Mouse (Mus musculus): ENCODE data around the gene Ifitm1. TPM values are rescaled to one million over a fixed set of nuclear protein-coding genes. Genes with fewer than 3 reads are reported as not detected.

The Ifitm1 gene
- 179 and 209 TPM in 2 replicates for polyA plus RNA-seq (2015; fragmentation: Nextera tagmentation; extraction: Ambion mirVana)

DNA sequence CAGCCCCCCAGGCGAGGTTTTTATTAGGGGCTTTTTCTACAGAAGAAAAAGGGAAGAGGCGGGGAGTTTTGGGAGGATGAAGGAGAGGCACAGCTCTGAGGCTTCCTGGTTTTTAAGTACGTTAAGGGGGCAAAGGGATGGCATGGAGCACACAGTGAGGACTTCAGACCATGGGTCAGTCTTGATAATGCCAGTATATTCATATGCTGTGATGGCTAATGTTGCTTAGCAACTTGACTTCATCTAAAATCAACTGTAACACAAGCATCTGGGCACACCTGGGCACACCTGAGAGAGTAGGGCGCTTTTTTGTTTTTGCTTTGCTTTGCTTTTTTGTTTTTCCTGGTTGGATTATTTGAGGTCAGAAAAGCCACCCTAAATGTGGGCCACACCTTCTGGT, at the start of gene Ifitm1:
Gene Ifitm1 (plus strand): TSS at position 301 of the 400 bp plus-strand sequence.
- H3K36me3 ChIP-seq: no peaks in the 10 kb centered on the region
- H3K9ac ChIP-seq: no peak within 1 kb of the TSS
- H3K4me2 ChIP-seq: peak within 1 kb of the TSS; percentile 47
- no peaks in the 10 kb centered on the region for H3K9me3 ChIP-seq
- H3K4me3 ChIP-seq (replicated peaks): peak within 1 kb of the TSS; percentile 28
- 87% methylated on average over 4 of the region's 4 CpGs for WGBS
- ATAC-seq (ENCODE audit: insufficient read depth, low FRiP score, low read depth): no peak
- peaks cover 28% of the 10 kb centered on the region for H3K4me1 ChIP-seq
- peak within 1 kb of the TSS; percentile 78 for H3K27ac ChIP-seq
- no peaks in the 10 kb centered on the region for H3K27me3 ChIP-seq (replicated peaks)

DNA sequence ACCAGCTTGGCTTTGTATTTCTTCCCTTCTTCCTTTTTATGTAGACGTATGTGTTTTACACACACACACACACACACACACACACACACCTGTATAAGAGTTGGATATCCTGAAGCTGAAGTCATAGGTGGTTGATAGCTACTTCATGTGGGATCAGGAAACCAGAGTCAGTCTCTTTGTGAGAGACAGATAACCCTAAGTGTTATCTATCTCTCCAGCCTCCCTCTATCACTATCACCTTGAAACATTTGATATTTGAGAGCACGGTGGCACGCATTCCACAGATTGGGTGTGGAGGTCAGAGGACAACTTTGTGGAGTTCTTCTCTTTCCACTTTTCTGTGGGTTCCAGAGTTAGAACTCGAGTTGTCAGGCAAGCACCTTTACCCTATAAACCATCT, 47.1 kb upstream of the Ifitm1 start:
- Histone ChIP-seq H3K4me1 (peaks cover 14% of the 10 kb centered on the region), H3K27me3 (replicated peaks) (peaks cover 56% of the 10 kb centered on the region), H3K9ac (no peak overlapping the region), H3K36me3 (no peaks in the 10 kb centered on the region), H3K4me3 (replicated peaks) (no peak overlapping the region), H3K4me2 (no peak overlapping the region), H3K9me3 (no peaks in the 10 kb centered on the region), H3K27ac (no peak overlapping the region)
- 48% methylated on average over 4 of the region's 4 CpGs for WGBS
- no peak for ATAC-seq (ENCODE audit: insufficient read depth, low FRiP score, low read depth)

DNA sequence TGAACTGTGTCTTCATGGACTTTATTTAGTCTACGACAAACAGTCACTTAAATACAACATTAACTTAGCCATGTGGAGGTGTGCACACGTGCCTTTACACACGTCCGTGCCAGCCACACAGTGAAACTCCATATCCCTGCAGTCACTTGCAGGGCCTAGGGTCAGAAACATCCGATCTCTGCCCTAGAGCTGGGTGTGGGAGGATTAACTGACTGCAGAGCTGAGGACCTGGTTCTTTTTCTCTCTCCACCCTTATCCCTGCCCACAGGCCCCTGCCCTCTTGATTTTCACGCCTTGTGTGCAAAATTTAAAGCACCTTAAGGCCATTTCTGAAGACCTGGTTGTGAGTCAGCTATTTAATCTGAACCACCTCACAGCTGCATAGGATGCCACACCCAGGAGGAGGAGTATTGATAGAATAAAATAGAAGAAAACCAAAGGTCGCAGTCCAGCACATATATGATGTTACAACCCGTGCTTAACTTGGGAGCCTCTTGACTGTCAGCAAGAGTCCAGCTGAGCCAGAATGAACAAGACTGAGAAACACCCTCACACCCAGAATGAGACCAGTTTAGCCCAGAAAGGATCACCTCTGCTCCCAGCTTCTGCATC, 46.5 kb upstream of the Ifitm1 start, which contains the start of gene Nlrp6:
Gene Nlrp6 (plus strand): TSS at position 485 of the 612 bp plus-strand sequence.
- Histone ChIP-seq H3K4me3 (replicated peaks) (peak within 1 kb of the TSS; percentile 34; the same call in 1 of the 2 replicates), H3K27me3 (replicated peaks) (peaks cover 59% of the 10 kb centered on the region), H3K9me3 (no peaks in the 10 kb centered on the region), H3K4me1 (peaks cover 14% of the 10 kb centered on the region), H3K27ac (0 out of 2 replicates have a peak within 1 kb of the TSS, but pooled peaks have one; percentile 31), H3K9ac (no peak within 1 kb of the TSS), H3K4me2 (peak within 1 kb of the TSS; percentile 67; the same call in 1 of the 2 replicates), H3K36me3 (no peaks in the 10 kb centered on the region)
- 62% methylated on average over 8 of the region's 8 CpGs for WGBS
- no peak for ATAC-seq (ENCODE audit: insufficient read depth, low FRiP score, low read depth)

DNA sequence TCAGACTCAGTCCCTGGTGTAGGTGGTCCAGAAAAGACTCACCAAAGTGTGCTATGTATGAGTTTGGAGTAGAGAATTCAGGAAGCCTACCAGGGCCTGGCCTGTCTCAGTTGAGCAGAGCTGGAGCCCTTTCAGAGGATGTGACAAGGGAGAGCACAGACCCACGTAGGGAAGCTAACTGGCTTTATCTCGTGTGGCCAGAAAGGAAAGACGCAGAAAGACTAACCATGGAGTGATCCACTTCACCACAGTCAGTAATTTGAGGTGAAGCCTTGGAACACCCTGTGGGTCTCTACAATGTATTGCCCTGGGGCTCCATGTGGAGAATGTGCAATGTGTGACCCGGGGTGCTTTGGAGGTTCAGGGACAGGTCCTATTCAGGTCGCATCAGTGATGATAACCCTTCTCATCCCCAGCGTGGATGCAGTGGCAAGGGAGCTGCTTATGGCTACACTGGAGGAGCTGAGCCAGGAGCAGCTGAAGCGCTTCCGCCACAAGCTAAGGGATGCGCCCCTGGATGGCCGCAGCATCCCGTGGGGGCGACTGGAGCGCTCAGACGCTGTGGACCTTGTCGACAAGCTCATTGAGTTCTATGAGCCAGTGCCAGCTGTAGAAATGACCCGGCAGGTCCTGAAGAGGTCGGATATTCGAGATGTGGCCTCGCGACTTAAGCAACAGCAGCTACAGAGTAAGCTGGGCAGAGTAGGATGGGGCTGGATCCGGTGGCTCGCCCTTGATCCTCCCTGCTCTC, 45.6 kb upstream of the Ifitm1 start:
- peaks cover 14% of the 10 kb centered on the region for H3K4me1 ChIP-seq
- no peaks in the 10 kb centered on the region for H3K9me3 ChIP-seq
- H3K27ac ChIP-seq: no peak overlapping the region
- no peak for ATAC-seq (ENCODE audit: insufficient read depth, low FRiP score, low read depth)
- 29% methylated on average over 22 of the region's 22 CpGs for WGBS
- H3K36me3 ChIP-seq: no peaks in the 10 kb centered on the region
- H3K4me2 ChIP-seq: peak overlapping the region; percentile 67; the same call in 1 of the 2 replicates
- H3K4me3 ChIP-seq (replicated peaks): peak overlapping the region; percentile 34; the same call in 1 of the 2 replicates
- no peak overlapping the region for H3K9ac ChIP-seq
- H3K27me3 ChIP-seq (replicated peaks): peaks cover 59% of the 10 kb centered on the region

DNA sequence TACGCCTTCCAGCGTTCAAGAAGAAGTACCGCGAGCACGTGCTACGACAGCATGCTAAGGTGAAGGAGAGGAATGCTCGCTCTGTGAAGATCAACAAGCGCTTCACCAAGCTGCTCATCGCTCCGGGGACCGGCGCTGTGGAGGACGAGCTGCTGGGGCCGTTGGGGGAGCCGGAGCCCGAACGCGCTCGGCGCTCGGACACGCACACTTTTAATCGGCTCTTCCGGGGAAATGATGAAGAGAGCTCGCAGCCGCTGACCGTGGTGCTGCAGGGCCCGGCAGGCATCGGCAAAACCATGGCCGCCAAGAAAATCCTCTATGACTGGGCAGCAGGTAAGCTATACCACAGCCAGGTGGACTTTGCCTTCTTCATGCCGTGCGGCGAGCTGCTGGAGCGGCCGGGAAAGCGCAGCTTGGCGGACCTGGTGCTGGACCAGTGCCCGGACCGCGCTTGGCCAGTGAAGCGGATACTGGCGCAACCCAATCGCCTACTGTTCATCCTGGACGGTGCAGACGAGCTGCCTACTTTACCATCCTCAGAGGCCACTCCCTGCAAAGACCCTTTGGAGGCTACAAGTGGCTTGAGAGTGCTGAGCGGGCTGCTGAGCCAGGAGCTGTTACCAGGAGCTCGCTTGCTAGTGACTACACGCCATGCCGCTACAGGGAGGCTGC, 44.5 kb upstream of the Ifitm1 start:
- peak; percentile 37; the same call in 1 of the 2 replicates for ATAC-seq (ENCODE audit: insufficient read depth, low FRiP score, low read depth)
- Histone ChIP-seq H3K4me1 (peaks cover 14% of the 10 kb centered on the region), H3K9me3 (no peaks in the 10 kb centered on the region), H3K27ac (no peak overlapping the region), H3K4me2 (peak overlapping the region; percentile 67), H3K36me3 (no peaks in the 10 kb centered on the region), H3K27me3 (replicated peaks) (peaks cover 59% of the 10 kb centered on the region), H3K9ac (no peak overlapping the region), H3K4me3 (replicated peaks) (peak overlapping the region; percentile 34)
- WGBS: 2% methylated on average over 49 of the region's 49 CpGs

DNA sequence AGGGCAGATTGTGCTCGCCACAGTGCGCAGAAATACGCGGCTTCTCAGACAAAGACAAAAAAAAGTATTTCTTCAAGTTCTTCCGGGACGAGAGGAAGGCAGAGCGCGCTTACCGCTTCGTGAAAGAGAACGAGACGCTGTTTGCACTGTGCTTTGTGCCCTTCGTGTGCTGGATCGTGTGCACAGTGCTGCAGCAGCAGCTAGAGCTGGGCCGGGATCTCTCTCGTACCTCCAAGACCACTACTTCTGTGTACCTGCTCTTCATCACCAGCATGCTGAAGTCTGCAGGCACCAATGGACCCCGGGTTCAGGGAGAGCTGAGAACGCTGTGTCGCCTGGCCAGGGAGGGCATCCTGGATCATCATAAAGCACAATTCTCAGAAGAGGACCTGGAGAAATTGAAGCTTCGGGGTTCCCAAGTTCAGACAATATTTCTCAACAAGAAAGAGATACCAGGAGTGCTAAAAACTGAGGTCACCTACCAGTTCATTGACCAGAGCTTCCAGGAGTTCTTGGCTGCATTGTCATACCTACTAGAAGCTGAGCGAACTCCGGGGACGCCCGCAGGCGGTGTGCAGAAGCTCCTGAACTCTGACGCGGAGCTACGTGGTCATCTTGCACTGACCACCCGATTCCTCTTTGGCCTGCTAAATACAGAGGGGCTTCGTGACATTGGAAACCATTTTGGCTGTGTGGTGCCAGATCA, 43.8 kb upstream of the Ifitm1 start:
- Histone ChIP-seq H3K27ac (no peak overlapping the region), H3K36me3 (no peaks in the 10 kb centered on the region), H3K27me3 (replicated peaks) (peaks cover 59% of the 10 kb centered on the region), H3K4me3 (replicated peaks) (peak overlapping the region; percentile 34), H3K4me1 (peaks cover 14% of the 10 kb centered on the region), H3K4me2 (peak overlapping the region; percentile 67), H3K9ac (no peak overlapping the region), H3K9me3 (no peaks in the 10 kb centered on the region)
- 23% methylated on average over 30 of the region's 30 CpGs for WGBS
- no peak for ATAC-seq (ENCODE audit: insufficient read depth, low FRiP score, low read depth)

DNA sequence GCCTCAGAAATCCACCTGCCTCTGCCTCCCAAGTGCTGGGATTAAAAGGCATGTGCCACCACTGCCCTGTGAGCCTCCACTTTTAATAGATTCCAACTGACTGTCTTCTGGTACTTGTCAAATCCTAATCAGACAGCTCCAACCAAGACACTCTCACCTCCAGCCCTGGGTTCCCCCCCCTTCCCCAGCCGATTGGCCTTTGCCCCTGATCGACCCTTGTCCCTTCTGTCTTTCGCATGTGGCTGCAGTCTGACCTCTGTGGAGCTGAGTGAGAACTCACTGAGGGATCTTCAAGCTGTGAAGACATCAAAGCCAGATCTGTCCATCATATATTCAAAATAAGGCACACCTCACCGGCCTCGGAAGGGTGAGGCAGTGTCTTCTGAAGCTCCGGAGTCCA, 39.8 kb upstream of the Ifitm1 start:
- no peak for ATAC-seq (ENCODE audit: insufficient read depth, low FRiP score, low read depth)

DNA sequence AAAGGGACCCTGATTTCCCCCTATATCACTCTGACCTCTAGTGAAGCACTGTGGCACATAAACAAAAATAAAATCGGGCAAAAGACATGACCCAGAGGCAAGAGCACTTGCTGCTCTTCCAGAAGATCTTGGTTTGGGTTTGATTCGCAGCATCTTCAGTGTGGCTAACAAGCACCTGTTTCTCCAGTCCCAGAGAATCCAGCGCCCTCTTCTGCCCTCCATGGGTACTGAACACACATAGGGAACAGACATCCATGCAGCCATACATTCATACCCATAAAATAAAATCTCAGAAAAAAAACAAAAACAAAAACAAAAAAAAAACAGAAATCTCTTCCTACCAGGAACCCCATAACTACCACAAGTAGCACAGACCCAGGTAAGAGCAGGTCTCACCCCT, 28.6 kb upstream of the Ifitm1 start:
- H3K4me2 ChIP-seq: no peak overlapping the region
- H3K27ac ChIP-seq: no peak overlapping the region
- no peak overlapping the region for H3K4me3 ChIP-seq (replicated peaks)
- H3K27me3 ChIP-seq (replicated peaks): no peaks in the 10 kb centered on the region
- peaks cover 28% of the 10 kb centered on the region for H3K4me1 ChIP-seq
- H3K36me3 ChIP-seq: no peaks in the 10 kb centered on the region
- no peaks in the 10 kb centered on the region for H3K9me3 ChIP-seq
- 43% methylated on average over 3 of the region's 3 CpGs for WGBS
- no peak overlapping the region for H3K9ac ChIP-seq
- no peak for ATAC-seq (ENCODE audit: insufficient read depth, low FRiP score, low read depth)

More for the DNA sequence above, 39.8 kb upstream of the Ifitm1 start:
- peaks cover 10% of the 10 kb centered on the region for H3K4me1 ChIP-seq
- H3K4me2 ChIP-seq: no peak overlapping the region
- no peaks in the 10 kb centered on the region for H3K36me3 ChIP-seq
- H3K4me3 ChIP-seq (replicated peaks): no peak overlapping the region
- 86% methylated on average over 6 of the region's 6 CpGs for WGBS
- peaks cover 29% of the 10 kb centered on the region for H3K27me3 ChIP-seq (replicated peaks)
- no peak overlapping the region for H3K9ac ChIP-seq
- H3K9me3 ChIP-seq: no peaks in the 10 kb centered on the region
- no peak overlapping the region for H3K27ac ChIP-seq

DNA sequence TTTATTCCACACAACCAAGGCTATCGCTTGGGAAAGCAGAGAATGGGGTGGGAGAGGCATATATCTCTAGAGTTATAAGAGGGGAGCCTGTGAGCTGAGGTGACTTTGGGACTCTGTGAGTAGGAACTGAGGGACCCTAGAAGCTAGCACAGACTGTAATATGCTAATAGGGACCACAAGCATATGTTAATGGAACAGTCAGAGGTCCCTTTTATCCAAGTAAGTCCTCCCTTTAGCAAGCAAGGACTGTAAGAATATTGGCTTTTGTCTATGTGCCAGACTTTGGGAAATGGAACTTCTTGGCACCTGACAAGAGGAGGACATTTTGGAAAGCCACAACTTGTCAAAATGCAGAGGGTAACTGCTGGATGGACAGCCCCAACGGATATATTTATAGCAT, 28.1 kb upstream of the Ifitm1 start:
- H3K9me3 ChIP-seq: no peaks in the 10 kb centered on the region
- WGBS: 39% methylated on average over 2 of the region's 2 CpGs
- no peak for ATAC-seq (ENCODE audit: insufficient read depth, low FRiP score, low read depth)
- H3K4me1 ChIP-seq: peaks cover 29% of the 10 kb centered on the region
- H3K4me3 ChIP-seq (replicated peaks): no peak overlapping the region
- H3K27me3 ChIP-seq (replicated peaks): no peaks in the 10 kb centered on the region
- no peak overlapping the region for H3K4me2 ChIP-seq
- H3K9ac ChIP-seq: no peak overlapping the region
- H3K27ac ChIP-seq: no peak overlapping the region
- H3K36me3 ChIP-seq: no peaks in the 10 kb centered on the region

DNA sequence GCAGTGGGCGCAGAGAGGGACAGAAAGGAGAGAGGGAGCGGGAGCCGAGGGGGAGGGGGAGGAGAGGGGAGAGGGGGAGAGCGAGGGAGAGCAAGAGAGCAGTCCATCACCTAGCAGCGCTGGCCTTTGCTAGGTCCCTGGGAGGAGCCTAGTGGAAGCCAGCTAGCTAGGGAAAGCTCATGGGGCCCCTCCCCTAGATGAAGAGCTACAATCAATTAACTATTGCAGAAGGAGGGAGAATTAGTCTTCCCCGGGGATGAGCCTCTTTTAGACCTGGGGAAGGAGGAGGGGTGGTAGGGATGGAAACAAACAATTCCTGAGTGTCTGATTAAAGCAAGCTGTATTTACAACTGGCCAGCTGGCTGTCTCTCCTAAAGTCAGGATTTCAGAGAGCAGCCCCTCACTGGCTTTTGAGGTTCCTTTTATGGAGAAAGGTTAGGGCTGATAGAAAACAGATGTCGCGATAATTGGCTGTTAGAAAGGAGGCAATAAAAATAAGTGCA, 27.3 kb upstream of the Ifitm1 start:
- Histone ChIP-seq H3K27me3 (replicated peaks) (no peaks in the 10 kb centered on the region), H3K4me1 (peaks cover 29% of the 10 kb centered on the region), H3K9ac (no peak overlapping the region), H3K27ac (peak overlapping the region; percentile 97), H3K4me3 (replicated peaks) (no peak overlapping the region), H3K36me3 (no peaks in the 10 kb centered on the region; the same call in 1 of the 2 replicates), H3K9me3 (no peaks in the 10 kb centered on the region), H3K4me2 (peak overlapping the region; percentile 42)
- peak; percentile 29 for ATAC-seq (ENCODE audit: insufficient read depth, low FRiP score, low read depth)
- WGBS: 5% methylated on average over 7 of the region's 8 CpGs
